Mouse (Mus musculus): ENCODE results near the gene Rcor1.
A peak's percentile ranks its signal among the peaks of the same experiment; 100 is the strongest.

The Rcor1 gene

GRCm38 (mm10) chr12:111162312-111163061, 123.3 kb downstream of the Rcor1 start:
- no peak for DNase-seq (ENCODE audit: low spot score in 2 of 2)

DNA sequence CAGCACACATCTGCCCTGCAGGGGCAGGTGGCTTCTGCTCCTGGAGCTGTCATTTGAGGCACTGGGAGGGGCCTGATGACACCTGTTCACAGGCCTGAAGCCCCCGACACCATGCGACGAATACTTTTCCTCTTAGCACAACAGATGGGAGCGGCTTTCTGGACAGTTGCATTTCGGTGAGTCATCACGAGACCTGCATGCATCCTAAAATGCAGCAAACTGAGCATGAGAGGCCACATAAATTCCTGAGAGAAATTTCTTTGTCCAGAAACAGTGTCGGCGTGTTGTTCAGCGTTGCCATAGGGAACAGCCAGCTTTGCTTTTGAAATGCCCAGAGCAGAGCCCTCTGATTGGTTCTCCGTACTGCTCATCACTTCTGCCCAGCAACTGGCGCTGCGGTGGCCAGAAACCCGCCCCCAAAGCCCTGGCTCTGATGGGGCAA, 125.2 kb downstream of the Rcor1 start:
- DNase-seq (ENCODE audit: low spot score in 2 of 2) = peak; percentile 79 to 87

GRCm38 (mm10) chr12:111165146-111165812, 126.1 kb downstream of the Rcor1 start:
- no peak for DNase-seq (ENCODE audit: low spot score in 2 of 2)
